Mouse (Mus musculus) midbrain, embryonic 15.5 days (tissue): Measurements from ENCODE around the gene Rassf2. TPM values are rescaled to one million over a fixed set of nuclear protein-coding genes. Genes with fewer than 3 reads are reported as not detected.

Source experiments
- ATAC-seq: fragments of 200-750 bp; cut with Nextera tagmentation; replicated peaks from 2 replicates; pipeline ENCODE4 v1.8.0; 2017; ENCODE audit warnings: moderate TSS enrichment
- H3K27ac ChIP-seq: fragments of 300-500 bp; sonication (generic); 2 replicates; pipeline ENCODE4 v1.5.1; 2015; ENCODE audit warnings: mild to moderate bottlenecking, inconsistent platforms
- H3K27me3 ChIP-seq: fragments of 300-500 bp; sonication (generic); replicated peaks from 2 replicates; pipeline ENCODE4 v1.6.1; 2015; ENCODE audit warnings: inconsistent platforms
- H3K36me3 ChIP-seq: fragments of 300-500 bp; sonication (generic); replicated peaks from 2 replicates; pipeline ENCODE4 v1.6.1; 2015; ENCODE audit warnings: inconsistent platforms
- H3K4me1 ChIP-seq: fragments of 300-500 bp; sonication (generic); 2 replicates; pipeline ENCODE4 v1.6.1; 2015; ENCODE audit warnings: inconsistent platforms
- H3K4me2 ChIP-seq: fragments of 300-500 bp; sonication (generic); 2 replicates; pipeline ENCODE4 v1.6.1; 2015; ENCODE audit warnings: inconsistent platforms, mild to moderate bottlenecking, moderate library complexity
- H3K4me3 ChIP-seq: fragments of 300-500 bp; sonication (generic); 2 replicates; pipeline ENCODE4 v1.5.1; 2015; ENCODE audit warnings: mild to moderate bottlenecking, inconsistent platforms
- H3K9ac ChIP-seq: fragments of 300-500 bp; sonication (generic); 2 replicates; pipeline ENCODE4 v1.6.1; 2015; ENCODE audit warnings: mild to moderate bottlenecking, inconsistent platforms
- H3K9me3 ChIP-seq: fragments of 300-500 bp; sonication (generic); 2 replicates; pipeline ENCODE4 v1.6.1; 2016; ENCODE audit warnings: inconsistent platforms
- WGBS: fragments of 180-500 bp; shearing (Covaris S2); methylation state at CpG from one replicate; pipeline ENCODE4 v1.1.7; 2015; ENCODE audit warnings: mixed read lengths; 5-methylcytosine and 5-hydroxymethylcytosine counted together
- polyA plus RNA-seq: library from polyadenylated mRNA; unstranded; fragments of >200 nt; fragmentation: Nextera tagmentation; extraction: Ambion mirVana; gene quantifications from 2 replicates; pipeline ENCODE4 v1.2.1, GENCODE M21; 2015

The Rassf2 gene
- polyA plus RNA-seq, 1 experiment from 2014 or later: 27.7 TPM

DNA sequence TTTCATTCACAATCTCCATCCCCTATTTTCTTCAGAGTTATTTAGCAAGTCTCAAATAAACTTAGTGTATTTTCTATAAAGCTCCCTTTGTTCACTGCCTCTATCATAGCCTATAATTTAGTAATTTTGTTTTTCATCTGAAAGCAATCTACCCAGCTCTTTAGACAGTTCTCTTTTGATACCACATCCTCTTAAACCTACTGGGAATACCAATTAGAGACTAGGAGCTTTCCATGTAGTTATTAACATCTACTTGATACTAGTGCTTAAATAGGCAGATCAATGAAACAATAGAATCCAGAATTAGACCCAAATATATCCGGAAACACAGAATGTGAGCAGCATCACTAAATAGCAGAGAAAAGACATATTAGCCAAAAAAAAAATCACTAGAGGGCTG is 14.0 kb downstream of the Rassf2 start:
- WGBS: 52% methylated on average over 1 of the region's 1 CpGs
- no peak overlapping the region for H3K4me3 ChIP-seq
- H3K27me3 ChIP-seq: no peaks in the 10 kb centered on the region
- no peak overlapping the region for H3K9ac ChIP-seq
- no peaks in the 10 kb centered on the region for H3K4me1 ChIP-seq
- no peaks in the 10 kb centered on the region for H3K36me3 ChIP-seq
- ATAC-seq: no peak
- H3K4me2 ChIP-seq: no peak overlapping the region
- no peak overlapping the region for H3K27ac ChIP-seq
- H3K9me3 ChIP-seq: no peaks in the 10 kb centered on the region

DNA sequence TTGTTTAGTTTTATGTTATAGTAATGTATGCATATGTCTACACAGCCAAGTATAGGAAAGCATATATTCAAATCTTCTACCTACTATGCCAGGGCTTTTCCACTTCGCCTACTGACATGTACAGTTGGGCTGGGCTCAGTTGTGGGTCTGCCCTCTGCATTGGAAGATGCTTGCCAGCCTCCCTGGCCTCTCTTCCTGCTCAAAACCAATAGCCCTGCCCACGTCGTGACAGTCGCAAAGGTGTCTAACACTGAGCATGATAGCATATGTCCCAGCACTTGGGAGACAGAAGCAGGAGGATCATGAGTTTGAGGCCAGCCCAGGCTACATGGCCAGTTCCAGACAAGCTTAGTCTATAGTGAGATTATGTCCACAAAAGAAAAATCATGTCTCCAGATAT is 16.9 kb downstream of the Rassf2 start:
- no peak overlapping the region for H3K4me2 ChIP-seq
- H3K9me3 ChIP-seq: no peaks in the 10 kb centered on the region
- WGBS: 95% methylated on average over 4 of the region's 4 CpGs
- peaks cover 9% of the 10 kb centered on the region; the same call in 1 of the 2 replicates for H3K36me3 ChIP-seq
- no peak for ATAC-seq
- H3K27me3 ChIP-seq: no peaks in the 10 kb centered on the region
- H3K9ac ChIP-seq: no peak overlapping the region
- H3K4me1 ChIP-seq: no peaks in the 10 kb centered on the region
- H3K4me3 ChIP-seq: no peak overlapping the region
- no peak overlapping the region for H3K27ac ChIP-seq

DNA sequence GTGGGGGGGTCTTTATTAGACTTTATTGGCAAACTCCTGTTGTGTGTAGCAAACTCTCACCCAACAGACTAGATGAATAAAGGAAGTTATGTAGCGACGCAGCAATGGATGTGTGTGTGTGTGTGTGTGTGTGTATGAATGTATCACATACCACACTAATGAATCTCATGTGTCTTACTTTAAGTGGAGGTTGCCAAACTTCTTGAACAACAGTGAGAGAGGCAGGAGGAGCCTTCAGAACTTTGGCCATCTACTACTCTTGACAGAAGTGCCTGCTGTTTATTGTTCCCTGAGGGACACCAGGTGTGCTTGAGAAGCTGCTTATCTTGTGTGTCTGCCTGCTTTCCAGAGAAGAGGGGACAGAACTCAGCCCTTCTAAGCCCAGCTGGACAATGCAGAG is 19.3 kb downstream of the Rassf2 start:
- no peak for ATAC-seq
- H3K4me2 ChIP-seq: no peak overlapping the region
- no peaks in the 10 kb centered on the region for H3K9me3 ChIP-seq
- no peaks in the 10 kb centered on the region for H3K4me1 ChIP-seq
- H3K9ac ChIP-seq: no peak overlapping the region
- WGBS: 92% methylated on average over 2 of the region's 2 CpGs
- H3K36me3 ChIP-seq: peaks cover 17% of the 10 kb centered on the region; the same call in 1 of the 2 replicates
- H3K4me3 ChIP-seq: no peak overlapping the region
- H3K27me3 ChIP-seq: no peaks in the 10 kb centered on the region
- H3K27ac ChIP-seq: no peak overlapping the region

DNA sequence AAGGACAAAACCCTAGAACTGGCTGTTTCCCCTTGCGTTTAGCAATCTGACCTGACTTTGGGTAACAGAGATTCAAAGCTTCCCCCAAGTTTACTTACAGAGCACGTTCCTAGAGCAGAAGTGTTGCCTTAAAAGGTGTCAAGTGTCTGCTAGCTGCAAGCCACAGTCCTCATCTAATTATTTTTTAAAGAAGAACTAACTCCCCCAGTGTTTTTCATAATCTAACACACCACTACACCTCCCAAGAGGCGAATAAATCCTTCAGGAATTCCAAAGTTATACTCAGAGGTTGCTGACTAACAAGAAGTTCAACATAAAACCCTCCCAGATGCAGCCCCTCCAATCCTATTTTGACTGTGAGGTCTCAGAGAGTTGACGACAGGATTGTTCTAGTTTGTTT is 21.9 kb downstream of the Rassf2 start:
- H3K4me2 ChIP-seq: no peak overlapping the region
- no peak overlapping the region for H3K9ac ChIP-seq
- no peaks in the 10 kb centered on the region for H3K27me3 ChIP-seq
- no peak for ATAC-seq
- no peaks in the 10 kb centered on the region for H3K9me3 ChIP-seq
- H3K4me3 ChIP-seq: no peak overlapping the region
- 83% methylated on average over 4 of the region's 4 CpGs for WGBS
- H3K27ac ChIP-seq: no peak overlapping the region
- no peaks in the 10 kb centered on the region for H3K4me1 ChIP-seq
- peaks cover 25% of the 10 kb centered on the region; the same call in 1 of the 2 replicates for H3K36me3 ChIP-seq

DNA sequence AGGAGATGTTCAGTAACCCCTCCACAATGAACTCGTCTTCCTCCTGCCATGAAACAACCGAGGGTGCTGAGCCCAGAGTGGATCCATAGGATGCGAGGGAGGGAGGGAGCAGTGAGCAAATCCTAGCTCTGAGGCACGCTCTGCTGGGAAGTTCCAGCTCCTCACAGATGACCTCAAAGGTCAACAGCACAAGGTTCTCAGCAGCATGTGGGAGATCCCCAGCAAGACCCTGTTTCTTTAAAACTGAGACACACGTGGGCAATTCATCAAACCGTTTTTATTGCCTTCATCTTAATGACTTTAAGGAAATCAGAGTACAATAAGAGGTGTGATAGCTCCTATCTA is 22.6 kb downstream of the Rassf2 start:
- H3K4me1 ChIP-seq: no peaks in the 10 kb centered on the region
- ATAC-seq: no peak
- WGBS: 56% methylated on average over 6 of the region's 6 CpGs
- H3K4me3 ChIP-seq: no peak overlapping the region
- no peak overlapping the region for H3K4me2 ChIP-seq
- peaks cover 25% of the 10 kb centered on the region; the same call in 1 of the 2 replicates for H3K36me3 ChIP-seq
- no peak overlapping the region for H3K9ac ChIP-seq
- H3K27me3 ChIP-seq: no peaks in the 10 kb centered on the region
- H3K9me3 ChIP-seq: no peaks in the 10 kb centered on the region
- no peak overlapping the region for H3K27ac ChIP-seq

DNA sequence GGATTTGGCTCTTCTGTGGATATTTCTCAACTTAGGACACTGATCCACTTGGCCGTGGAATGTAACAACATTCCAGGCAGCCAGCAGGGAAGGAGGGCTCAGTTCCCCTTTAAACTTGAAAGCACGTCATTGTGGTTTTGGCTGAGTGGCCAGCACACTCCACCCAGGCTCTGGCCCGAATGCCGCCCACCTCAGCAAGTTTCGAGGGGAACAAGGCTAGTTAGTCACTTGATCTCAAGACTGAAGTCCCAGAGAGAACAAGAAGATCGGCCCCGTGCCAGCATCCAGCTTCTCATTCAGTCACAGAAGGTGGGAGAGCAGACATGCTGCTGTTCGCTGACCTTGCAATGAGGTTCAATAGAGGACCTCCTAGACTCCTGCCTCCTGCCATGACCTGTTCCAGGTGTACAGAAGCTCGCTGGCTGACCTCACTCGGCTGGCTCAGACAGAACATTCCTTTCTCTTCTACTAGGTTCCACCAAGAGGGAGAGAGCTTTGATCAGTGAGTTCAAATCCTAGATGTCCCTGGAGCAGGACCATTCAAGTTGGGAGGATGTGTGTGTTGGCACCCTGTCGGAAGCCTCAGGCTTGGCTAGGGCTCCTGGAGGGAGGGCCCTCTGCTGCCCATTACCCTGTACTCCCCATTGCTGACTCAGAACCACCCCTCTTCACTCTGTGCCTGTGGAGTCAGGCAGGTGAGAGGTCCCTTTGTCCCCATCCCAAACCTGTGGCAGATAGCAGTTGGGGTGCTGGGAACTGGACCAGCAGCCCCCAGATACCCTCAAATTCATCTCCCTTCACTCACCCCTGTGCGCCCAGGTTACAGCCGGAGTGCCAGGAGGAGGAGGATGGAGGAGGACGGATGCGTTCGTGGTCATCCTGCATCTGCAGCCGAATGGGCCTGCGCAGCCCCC is 23.2 kb downstream of the Rassf2 start:
- no peak overlapping the region for H3K4me2 ChIP-seq
- no peaks in the 10 kb centered on the region for H3K4me1 ChIP-seq
- no peaks in the 10 kb centered on the region for H3K9me3 ChIP-seq
- H3K27me3 ChIP-seq: no peaks in the 10 kb centered on the region
- H3K36me3 ChIP-seq: peaks cover 25% of the 10 kb centered on the region; the same call in 1 of the 2 replicates
- no peak overlapping the region for H3K4me3 ChIP-seq
- H3K27ac ChIP-seq: no peak overlapping the region
- H3K9ac ChIP-seq: no peak overlapping the region
- ATAC-seq: no peak
- 86% methylated on average over 18 of the region's 18 CpGs for WGBS

DNA sequence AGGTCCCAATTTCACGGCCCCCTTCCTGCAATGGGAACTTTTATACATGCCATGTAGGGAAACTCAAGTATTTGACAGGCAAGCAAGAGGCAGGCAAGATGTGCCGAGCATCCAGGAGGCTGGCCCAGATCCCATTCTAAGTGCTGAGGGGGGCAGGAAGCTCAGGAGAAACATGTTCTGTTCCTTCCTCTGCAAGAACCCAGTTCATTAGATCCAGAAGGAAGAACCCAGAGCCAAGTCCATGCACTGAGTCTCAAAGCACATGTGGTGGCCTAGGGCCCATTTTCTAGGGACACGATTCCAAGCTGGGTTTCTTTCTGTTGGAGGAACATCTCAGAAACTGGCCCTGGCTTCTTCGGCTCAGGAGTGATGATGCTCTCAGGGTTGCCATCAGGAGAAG is 24.6 kb downstream of the Rassf2 start:
- WGBS: 91% methylated on average over 4 of the region's 4 CpGs

DNA sequence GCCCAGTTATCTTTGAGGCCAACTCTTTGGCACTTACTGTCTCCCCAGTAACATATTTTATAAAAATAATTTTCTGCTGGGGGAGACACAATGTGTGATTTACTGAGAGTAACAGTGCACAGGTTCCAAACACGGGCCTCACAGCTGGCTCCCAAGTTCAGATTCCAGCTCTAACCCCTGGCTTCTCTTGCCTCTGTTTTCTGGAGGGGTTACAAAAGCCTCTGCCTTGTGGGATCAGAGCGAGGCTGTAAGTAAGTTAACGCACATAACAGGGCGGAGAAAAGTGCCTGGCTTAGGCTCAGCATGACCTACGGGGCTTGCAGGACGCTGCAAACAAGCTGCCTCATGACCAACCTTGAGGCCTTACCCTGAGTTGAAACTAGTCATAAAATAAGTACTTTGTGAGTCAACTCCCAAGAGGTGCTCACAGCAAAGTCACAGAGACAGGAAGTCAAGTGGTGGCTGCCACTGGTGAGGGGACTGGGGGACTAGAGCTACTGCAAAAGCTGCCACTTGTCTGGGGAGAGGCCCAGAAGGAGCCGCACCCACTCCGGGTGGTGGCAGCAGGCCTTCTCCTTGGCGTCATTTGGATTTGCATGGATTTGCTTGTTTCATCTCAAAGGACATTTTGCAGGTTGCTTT is 25.4 kb downstream of the Rassf2 start:
- Histone ChIP-seq H3K4me3 (no peak overlapping the region), H3K4me2 (no peak overlapping the region), H3K9ac (no peak overlapping the region), H3K36me3 (peaks cover 21% of the 10 kb centered on the region; the same call in 1 of the 2 replicates), H3K27ac (no peak overlapping the region), H3K27me3 (no peaks in the 10 kb centered on the region), H3K4me1 (no peaks in the 10 kb centered on the region), H3K9me3 (no peaks in the 10 kb centered on the region)
- WGBS: 82% methylated on average over 9 of the region's 9 CpGs
- ATAC-seq: no peak

More for the DNA sequence above, 24.6 kb downstream of the Rassf2 start:
- no peaks in the 10 kb centered on the region for H3K4me1 ChIP-seq
- H3K4me3 ChIP-seq: no peak overlapping the region
- no peak overlapping the region for H3K27ac ChIP-seq
- H3K9me3 ChIP-seq: no peaks in the 10 kb centered on the region
- peaks cover 23% of the 10 kb centered on the region; the same call in 1 of the 2 replicates for H3K36me3 ChIP-seq
- no peaks in the 10 kb centered on the region for H3K27me3 ChIP-seq
- ATAC-seq: no peak
- no peak overlapping the region for H3K9ac ChIP-seq
- H3K4me2 ChIP-seq: no peak overlapping the region

DNA sequence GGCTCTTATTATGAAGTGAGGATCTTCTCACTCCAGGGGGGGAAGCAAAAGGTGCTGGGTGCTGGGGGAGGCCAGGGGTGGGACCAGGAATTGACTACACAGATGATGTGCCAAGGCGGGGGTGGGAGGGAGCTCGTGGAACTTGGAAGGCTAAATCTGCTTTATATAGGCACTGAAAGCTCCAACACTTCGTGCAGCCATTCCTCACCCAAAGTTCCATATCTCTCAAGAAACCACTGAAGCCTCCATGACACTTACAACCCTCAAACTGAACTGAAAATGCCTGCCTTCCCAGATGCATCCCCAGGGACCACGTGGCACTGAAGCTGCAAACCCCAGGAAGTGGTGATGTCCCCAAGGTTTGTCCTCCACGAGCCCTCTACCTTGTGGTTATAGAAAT is 26.1 kb downstream of the Rassf2 start:
- H3K4me1 ChIP-seq: no peaks in the 10 kb centered on the region
- no peaks in the 10 kb centered on the region for H3K9me3 ChIP-seq
- no peak overlapping the region for H3K9ac ChIP-seq
- H3K36me3 ChIP-seq: peaks cover 16% of the 10 kb centered on the region; the same call in 1 of the 2 replicates
- ATAC-seq: no peak
- H3K4me2 ChIP-seq: no peak overlapping the region
- no peak overlapping the region for H3K4me3 ChIP-seq
- 80% methylated on average over 5 of the region's 5 CpGs for WGBS
- no peaks in the 10 kb centered on the region for H3K27me3 ChIP-seq
- H3K27ac ChIP-seq: no peak overlapping the region

DNA sequence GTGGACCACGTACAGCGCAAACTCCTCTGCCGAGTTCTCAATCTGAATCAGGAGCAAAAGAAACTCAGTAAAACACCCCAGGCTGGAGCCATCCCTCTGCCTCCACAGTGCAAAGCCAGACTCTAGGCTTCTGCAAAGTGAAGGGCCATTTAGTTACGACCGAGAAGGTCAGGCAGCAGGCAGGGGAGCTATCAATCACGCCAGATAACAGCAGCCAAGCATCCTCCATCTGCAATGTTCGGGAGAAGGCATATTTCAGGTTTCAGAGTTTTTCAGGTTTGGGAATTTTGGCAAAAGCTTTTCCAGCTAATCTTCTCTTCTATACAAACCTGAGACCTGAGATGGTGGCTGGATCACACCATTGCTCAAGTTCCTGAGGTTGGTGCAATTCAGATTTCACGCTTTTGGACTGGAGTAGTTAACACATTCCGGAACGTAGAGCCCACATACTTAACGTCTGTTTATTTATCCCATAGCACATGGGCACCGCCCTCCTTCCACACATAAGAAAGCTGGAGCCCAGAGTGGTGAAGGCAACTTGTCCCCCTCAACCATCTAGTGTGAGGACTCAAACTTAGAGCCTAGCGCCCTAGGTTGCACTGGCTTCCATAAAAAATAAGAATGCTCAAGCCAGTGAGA is 28.2 kb downstream of the Rassf2 start:
- Histone ChIP-seq H3K4me2 (no peak overlapping the region), H3K9ac (no peak overlapping the region), H3K4me1 (no peaks in the 10 kb centered on the region), H3K27me3 (no peaks in the 10 kb centered on the region), H3K9me3 (no peaks in the 10 kb centered on the region), H3K27ac (no peak overlapping the region), H3K36me3 (peaks cover 12% of the 10 kb centered on the region; the same call in 1 of the 2 replicates), H3K4me3 (no peak overlapping the region)
- ATAC-seq: no peak
- WGBS: 94% methylated on average over 13 of the region's 13 CpGs

DNA sequence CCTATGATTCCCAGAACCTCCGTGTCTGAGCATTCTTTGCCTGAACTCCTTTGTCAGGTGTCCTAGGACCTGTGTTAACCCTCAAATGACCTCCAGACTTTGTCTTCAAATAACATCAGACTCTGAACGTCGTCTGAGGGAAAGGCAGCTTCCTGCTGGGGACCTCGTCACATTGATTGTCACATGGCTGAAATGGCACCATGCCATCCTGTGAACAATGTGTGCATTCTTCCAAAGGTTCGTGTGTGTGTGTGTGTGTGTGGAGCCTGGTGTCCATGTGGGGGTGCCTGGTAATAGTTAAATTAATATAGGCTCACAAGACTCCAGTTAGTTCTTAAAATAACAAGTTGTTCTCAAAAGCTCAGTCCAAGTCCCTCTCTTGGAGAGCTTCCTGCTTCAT is 32.7 kb downstream of the Rassf2 start:
- H3K27ac ChIP-seq: no peak overlapping the region
- H3K4me2 ChIP-seq: no peak overlapping the region
- ATAC-seq: no peak
- H3K4me3 ChIP-seq: no peak overlapping the region
- WGBS: 47% methylated on average over 5 of the region's 5 CpGs
- no peaks in the 10 kb centered on the region for H3K9me3 ChIP-seq
- H3K4me1 ChIP-seq: peaks cover 5% of the 10 kb centered on the region; the same call in 1 of the 2 replicates
- peaks cover 16% of the 10 kb centered on the region for H3K36me3 ChIP-seq
- H3K27me3 ChIP-seq: no peaks in the 10 kb centered on the region
- no peak overlapping the region for H3K9ac ChIP-seq

DNA sequence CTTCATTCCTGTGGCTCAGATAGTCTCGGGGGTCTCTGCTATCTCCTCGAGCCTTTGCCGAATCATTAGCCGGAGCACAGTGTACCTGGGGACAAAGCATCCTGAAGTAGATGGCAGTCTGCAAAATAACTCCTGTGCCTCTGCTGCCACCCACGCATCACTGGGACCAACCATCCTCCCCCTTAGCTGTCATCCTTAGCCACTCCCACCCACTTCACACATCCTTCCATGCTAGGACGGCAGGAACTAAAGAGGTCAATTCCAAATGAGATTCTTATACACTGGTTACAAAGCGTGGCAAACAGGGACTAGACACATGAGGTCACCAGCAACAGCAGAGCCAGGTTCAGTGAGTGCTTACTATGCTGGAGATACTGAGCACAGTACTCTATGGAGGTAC is 33.7 kb downstream of the Rassf2 start:
- 90% methylated on average over 7 of the region's 7 CpGs for WGBS
- no peak for ATAC-seq
- H3K27ac ChIP-seq: no peak overlapping the region
- H3K9me3 ChIP-seq: no peaks in the 10 kb centered on the region
- no peak overlapping the region for H3K9ac ChIP-seq
- H3K36me3 ChIP-seq: peaks cover 16% of the 10 kb centered on the region
- no peak overlapping the region for H3K4me3 ChIP-seq
- H3K4me2 ChIP-seq: no peak overlapping the region
- no peaks in the 10 kb centered on the region for H3K27me3 ChIP-seq
- peaks cover 5% of the 10 kb centered on the region; the same call in 1 of the 2 replicates for H3K4me1 ChIP-seq
